In genomic region chr1:172261477-172262078, GRCm38 (mm10) we compare ENCODE assay signal across 8 mouse cellular contexts. TPM values are rescaled to one million over a fixed set of nuclear protein-coding genes. Genes with fewer than 3 reads are reported as not detected.
DNase-seq lines count a peak whose midpoint lies in the region; ATAC-seq and TF ChIP-seq lines count a peak whose summit lies in the region.

Igsf8 (plus strand) TSS chr1:172261641.

- ATAC-seq in Patski = no peak
- ATAC-seq in forebrain, embryonic 14.5 days = peak; percentile 62
- ATAC-seq in midbrain, embryonic 13.5 days = 0 out of 2 replicates have a peak, but pooled peaks have one; percentile 60

- H3K9me3 ChIP-seq in heart, embryonic 10.5 days = no peaks in the 10 kb centered on the region
- no peaks in the 10 kb centered on the region for H3K9me3 ChIP-seq in forebrain, embryonic 14.5 days (replicated peaks; ENCODE audit: control insufficient read depth, low read length)
- H3K9me3 ChIP-seq in midbrain, embryonic 13.5 days = peaks cover 4% of the 10 kb centered on the region; the same call in 1 of the 2 replicates

- H3K9ac ChIP-seq in forebrain, embryonic 14.5 days (ENCODE audit: low read length) = no peak within 1 kb of the TSS
- H3K9ac ChIP-seq in midbrain, embryonic 13.5 days (replicated peaks) = no peak within 1 kb of the TSS

- no peaks in the 10 kb centered on the region for H3K27me3 ChIP-seq in heart, embryonic 10.5 days (ENCODE audit: insufficient read depth, poor library complexity, severe bottlenecking)
- H3K27me3 ChIP-seq in Patski = no peaks in the 10 kb centered on the region
- H3K27me3 ChIP-seq in forebrain, embryonic 14.5 days (replicated peaks; ENCODE audit: control insufficient read depth, insufficient read depth, low read length) = no peaks in the 10 kb centered on the region
- H3K27me3 ChIP-seq in midbrain, embryonic 13.5 days = no peaks in the 10 kb centered on the region

- peak within 1 kb of the TSS; percentile 57; the same call in 1 of the 2 replicates for H3K27ac ChIP-seq in heart, embryonic 10.5 days
- H3K27ac ChIP-seq in forebrain, embryonic 14.5 days (ENCODE audit: low read depth, low read length) = peak within 1 kb of the TSS; percentile 45
- H3K27ac ChIP-seq in midbrain, embryonic 13.5 days = peak within 1 kb of the TSS; percentile 79

- TF ChIP-seq CTCF in Patski (IDR thresholded peaks at IDR 0.05) = no peak

- DNase-seq in heart, embryonic 10.5 days (ENCODE audit: low spot score) = no peak
- DNase-seq in heart, adult 11 months = no peak
- DNase-seq in Patski (ENCODE audit: low read depth, low spot score) = no peak
- DNase-seq in forebrain, embryonic 14.5 days (ENCODE audit: low spot score) = peak; percentile 39
- no peak for DNase-seq in layer of hippocampus, postnatal 10 days (ENCODE audit: low spot score in 2 of 2)
- DNase-seq in natural killer cell, adult 2 months (ENCODE audit: low spot score in 2 of 2) = no peak
- no peak for DNase-seq in urinary bladder, postnatal 10 days (ENCODE audit: low spot score)

- CTCF ChIA-PET in Patski (lab: Charles Lee) = interaction anchor here (1.1 to 5.4 kb wide), 4 partner anchors 9 to 44 kb away, joined by 3 to 33 read pairs (median 4); no protein-coding TSS in a partner anchor

- 67% methylated on average over 8 of the region's 8 CpGs for WGBS in heart, embryonic 10.5 days
- WGBS in forebrain, embryonic 14.5 days = 8% methylated on average over 8 of the region's 8 CpGs
- WGBS in midbrain, embryonic 13.5 days = 11% methylated on average over 8 of the region's 8 CpGs

- no peaks in the 10 kb centered on the region for H3K36me3 ChIP-seq in heart, embryonic 10.5 days
- no peaks in the 10 kb centered on the region for H3K36me3 ChIP-seq in forebrain, embryonic 14.5 days (ENCODE audit: control insufficient read depth, insufficient read depth, low read length)
- H3K36me3 ChIP-seq in midbrain, embryonic 13.5 days = no peaks in the 10 kb centered on the region

- no peak within 1 kb of the TSS for H3K4me2 ChIP-seq in forebrain, embryonic 14.5 days (ENCODE audit: low read length)
- peak within 1 kb of the TSS; percentile 28; the same call in 1 of the 2 replicates for H3K4me2 ChIP-seq in midbrain, embryonic 13.5 days (replicated peaks)

- in situ Hi-C loops in Patski (cut with MboI; ENCODE audit: low pct_unique_long_range_greater_than_20kb) = no loop called here

- POLR2A ChIA-PET in Patski (lab: Charles Lee) = interaction anchor here (0.6 to 1.1 kb wide), 4 partner anchors 10 to 28 kb away, joined by 3 to 4 read pairs (median 3); no protein-coding TSS in a partner anchor

- H3K4me3 ChIP-seq in heart, embryonic 10.5 days = no peak within 1 kb of the TSS
- no peak within 1 kb of the TSS for H3K4me3 ChIP-seq in forebrain, embryonic 14.5 days (ENCODE audit: low read depth, low read length)
- H3K4me3 ChIP-seq in midbrain, embryonic 13.5 days (replicated peaks) = no peak within 1 kb of the TSS

- H3K4me1 ChIP-seq in heart, embryonic 10.5 days = peaks cover 9% of the 10 kb centered on the region; the same call in 1 of the 2 replicates
- no peaks in the 10 kb centered on the region for H3K4me1 ChIP-seq in forebrain, embryonic 14.5 days (ENCODE audit: control insufficient read depth, insufficient read depth, low read length)
- H3K4me1 ChIP-seq in midbrain, embryonic 13.5 days (replicated peaks) = peaks cover 11% of the 10 kb centered on the region

RNA-seq across cellular contexts. Expression of gene Igsf8, which starts in this region (rescaled TPM):
- 30.1 and 33.2 TPM in 2 replicates for polyA plus RNA-seq in heart, embryonic 10.5 days (2016; fragmentation: Nextera tagmentation; extraction: Ambion mirVana)
- polyA plus RNA-seq in Patski (2021) = 148 TPM
- 132 and 147 TPM in 2 replicates for polyA plus RNA-seq in forebrain, embryonic 14.5 days (2014; fragmentation: Nextera tagmentation; extraction: Ambion mirVana)
- total RNA-seq in layer of hippocampus, postnatal 10 days (2021) = 100 to 1,000 TPM; 178 to 204 TPM
- polyA plus RNA-seq in midbrain, embryonic 13.5 days (2015; fragmentation: Nextera tagmentation; extraction: Ambion mirVana) = 90.3 and 112 TPM in 2 replicates
